Mouse (Mus musculus) olfactory bulb, adult 2 months (tissue): Measurements from ENCODE around the gene Chl1.

Experiments used
- CTCF ChIP-seq: fragments of 200-500 bp; IDR thresholded peaks from 2 replicates; pipeline ENCODE4 v1.5.1; 2012; ENCODE audit warnings: low read depth, mild to moderate bottlenecking, low read length, moderate library complexity; ENCODE audit not compliant: insufficient read depth
- POLR2A ChIP-seq: fragments of 200-500 bp; IDR thresholded peaks from 2 replicates; pipeline ENCODE4 v1.6.1; 2012; ENCODE audit warnings: mild to moderate bottlenecking, low read depth, low read length, moderate library complexity; ENCODE audit not compliant: insufficient read depth

- TF ChIP-seq POLR2A: no peak
- no peak for TF ChIP-seq CTCF
Measured at GRCm38 (mm10) chr6:103697349-103698028, 187.1 kb downstream of the Chl1 start.
